Mouse (Mus musculus): Measurements from ENCODE around the gene Atp2c1. TPM values are rescaled to one million over a fixed set of nuclear protein-coding genes. Genes with fewer than 3 reads are reported as not detected.

The Atp2c1 gene
- total and polyA plus RNA-seq, 3 experiments, result 45.8 to 60.7 (median 51.7) TPM

DNA sequence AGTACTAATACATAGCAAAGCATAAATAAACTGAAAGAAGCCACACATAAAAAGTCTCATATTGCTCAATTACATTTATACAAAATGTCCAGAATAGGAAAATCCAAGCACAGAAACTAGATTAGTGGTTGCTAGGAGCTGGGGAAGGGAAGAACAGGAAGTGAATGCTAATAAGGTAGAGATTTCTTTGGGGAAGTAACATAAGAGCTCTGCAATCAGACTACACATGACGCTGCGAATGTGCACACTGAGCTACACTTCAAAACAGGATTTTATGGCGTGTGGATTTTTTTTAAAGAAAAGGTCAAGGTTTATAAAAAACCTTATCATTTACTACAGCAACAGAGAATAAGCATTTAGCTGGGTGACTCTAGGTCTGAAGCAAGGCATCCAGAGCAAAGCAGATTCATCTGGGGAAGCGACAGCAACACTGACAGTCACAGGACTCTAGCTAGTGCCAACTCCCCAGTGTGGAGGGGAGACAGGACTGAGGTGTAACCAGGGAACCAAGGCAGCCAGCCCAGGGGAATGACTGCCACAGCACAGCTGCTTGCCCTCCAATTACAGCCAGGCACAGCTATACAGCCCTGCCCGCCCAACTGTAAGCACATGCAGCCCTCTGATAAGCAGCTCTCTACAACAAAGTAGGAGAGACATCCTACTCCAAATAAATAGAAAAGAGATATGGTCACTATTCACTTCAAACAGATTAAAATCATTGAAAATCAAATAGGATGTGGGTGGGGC lies 42.6 kb downstream of the Atp2c1 start:
- H3K79me2 ChIP-seq (replicated peaks; ENCODE audit: control insufficient read depth, extremely low read depth, insufficient read depth, poor library complexity, severe bottlenecking), result peaks cover 5% of the 10 kb centered on the region
- no peak overlapping the region for H3K4me2 ChIP-seq (ENCODE audit: insufficient read depth, low read depth, poor library complexity, severe bottlenecking)
- DNase-seq (ENCODE audit: extremely low read depth), result peak; percentile 34
- H3K9ac ChIP-seq (ENCODE audit: insufficient read depth, low read depth), result no peak overlapping the region
- dilution Hi-C loops (cut with MboI; ENCODE audit: extremely low pct_ligation_motif_present, extremely low pct_unique_long_range_greater_than_20kb, low sequenced_read_pairs) (no loop called here), in situ Hi-C loops (cut with MboI; ENCODE audit: low pct_ligation_motif_present, low pct_unique_long_range_greater_than_20kb, low sequenced_read_pairs) (no loop called here)
- H3K27me3 ChIP-seq (replicated peaks), result no peaks in the 10 kb centered on the region
- peaks cover 0 to 26% of the 10 kb centered on the region in 2 experiments for H3K36me3 ChIP-seq (replicated peaks in 1 of 2; ENCODE audit: control insufficient read depth in 1 of 2, insufficient read depth in 1 of 2, low read length in 1 of 2)
- H3K4me3 ChIP-seq (replicated peaks in 1 of 3; ENCODE audit: low read depth in 2 of 3, low read length in 2 of 3, poor library complexity in 1 of 3), result no peak overlapping the region
- no peaks in the 10 kb centered on the region for H3K9me3 ChIP-seq (replicated peaks; ENCODE audit: low read length)
- H3K4me1 ChIP-seq (ENCODE audit: control insufficient read depth in 1 of 2, insufficient read depth in 2 of 2), result peaks cover 6 to 65% of the 10 kb centered on the region in 2 experiments
- TF ChIP-seq MYC (IDR thresholded peaks at IDR 0.05; ENCODE audit: low read depth, low read length) (no peak), MEF2A (IDR thresholded peaks at IDR 0.05; ENCODE audit: borderline replicate concordance, low read depth, low read length) (no peak), CTCF (conservative IDR thresholded peaks at IDR 0.05 in 1 of 2, IDR thresholded peaks at IDR 0.05 in 1 of 2; ENCODE audit: low read depth in 2 of 2, low read length in 2 of 2) (no peak), NRF1 (IDR thresholded peaks at IDR 0.05; ENCODE audit: low read depth, low read length) (no peak), KAT2A (IDR thresholded peaks at IDR 0.05; ENCODE audit: insufficient replicate concordance, low read length) (no peak), TCF12 (IDR thresholded peaks at IDR 0.05; ENCODE audit: low read depth, low read length) (no peak), MAX (IDR thresholded peaks at IDR 0.05; ENCODE audit: low read length) (no peak), ELF1 (IDR thresholded peaks at IDR 0.05; ENCODE audit: low read depth, low read length) (0 out of 2 replicates have a peak, but pooled peaks have one; percentile 11), RAD21 (IDR thresholded peaks at IDR 0.05; ENCODE audit: low read depth, low read length) (no peak), JUN (IDR thresholded peaks at IDR 0.05; ENCODE audit: insufficient read depth, low read depth, low read length) (no peak), HCFC1 (IDR thresholded peaks at IDR 0.05; ENCODE audit: low read depth, low read length) (no peak), POLR2AphosphoS2 (IDR thresholded peaks at IDR 0.05; ENCODE audit: low read depth, low read length) (no peak), EP300 (IDR thresholded peaks at IDR 0.05; ENCODE audit: low read length) (0 out of 2 replicates have a peak, but pooled peaks have one; percentile 34), BHLHE40 (IDR thresholded peaks at IDR 0.05; ENCODE audit: low read depth, low read length) (no peak)
- H3K27ac ChIP-seq (ENCODE audit: insufficient read depth, low read depth), result peak overlapping the region; percentile 37; the same call in 1 of the 2 replicates

DNA sequence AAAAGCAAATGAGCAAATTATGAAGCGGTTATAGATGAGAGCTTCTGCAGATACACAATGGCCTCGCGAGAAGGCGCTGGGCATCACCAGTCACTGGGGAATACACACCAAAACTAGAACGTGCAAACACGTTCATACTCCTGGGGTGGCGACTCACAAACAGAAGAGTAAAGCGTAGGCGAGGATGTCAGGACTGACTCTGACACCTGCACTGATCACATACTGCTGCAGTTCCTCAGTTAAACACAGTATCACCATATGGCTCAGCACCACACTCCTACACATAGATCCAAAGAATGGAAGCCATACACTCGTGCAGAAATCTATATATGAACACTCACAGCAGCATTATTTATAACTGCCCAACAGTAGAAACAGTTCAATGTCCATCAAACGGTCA lies 43.2 kb downstream of the Atp2c1 start:
- Histone ChIP-seq H3K9me3 (replicated peaks; ENCODE audit: low read length) (no peaks in the 10 kb centered on the region), H3K9ac (ENCODE audit: insufficient read depth, low read depth) (no peak overlapping the region), H3K27ac (ENCODE audit: insufficient read depth, low read depth) (peak overlapping the region; percentile 20; the same call in 1 of the 2 replicates), H3K27me3 (replicated peaks) (no peaks in the 10 kb centered on the region), H3K4me3 (replicated peaks in 1 of 3; ENCODE audit: low read depth in 2 of 3, low read length in 2 of 3, poor library complexity in 1 of 3) (peak overlapping the region in 1 of 3 experiments; percentile 9), H3K79me2 (replicated peaks; ENCODE audit: control insufficient read depth, extremely low read depth, insufficient read depth, poor library complexity, severe bottlenecking) (peaks cover 5% of the 10 kb centered on the region), H3K36me3 (replicated peaks in 1 of 2; ENCODE audit: control insufficient read depth in 1 of 2, insufficient read depth in 1 of 2, low read length in 1 of 2) (peaks cover 0 to 25% of the 10 kb centered on the region in 2 experiments), H3K4me2 (ENCODE audit: insufficient read depth, low read depth, poor library complexity, severe bottlenecking) (no peak overlapping the region), H3K4me1 (ENCODE audit: control insufficient read depth in 1 of 2, insufficient read depth in 2 of 2) (peaks cover 6 to 65% of the 10 kb centered on the region in 2 experiments)
- TF ChIP-seq GABPA (IDR thresholded peaks at IDR 0.05; ENCODE audit: insufficient replicate concordance, low read depth, low read length) (no peak), BHLHE40 (IDR thresholded peaks at IDR 0.05; ENCODE audit: low read depth, low read length) (peak; percentile 42; the same call in 1 of the 2 replicates)
- peak; percentile 42 for DNase-seq (ENCODE audit: extremely low read depth)
- in situ Hi-C loops (cut with MboI; ENCODE audit: low pct_ligation_motif_present, low pct_unique_long_range_greater_than_20kb, low sequenced_read_pairs), result no loop called here
- dilution Hi-C loops (cut with MboI; ENCODE audit: extremely low pct_ligation_motif_present, extremely low pct_unique_long_range_greater_than_20kb, low sequenced_read_pairs), result no loop called here
